Mouse (Mus musculus): ENCODE measurements around the gene Morf4l1. TPM values are rescaled to one million over a fixed set of nuclear protein-coding genes. Genes with fewer than 3 reads are reported as not detected.
"Not testable (repeated sequence)": the region's sequence is repeated elsewhere in the genome, so short reads cannot be mapped to it uniquely, and the experiment has no call there.

Gene Morf4l1
- total and polyA plus RNA-seq, 2 experiments from 2014 or later = 295 to 638 TPM

GRCm38 (mm10) chr9:90047937-90048627 is 66.5 kb downstream of the Morf4l1 start:
- Histone ChIP-seq H3K4me2 (ENCODE audit: low read depth) (no peak overlapping the region), H3K27ac (ENCODE audit: low read depth, low read length) (no peak overlapping the region), H3K4me3 (ENCODE audit: low read depth, low read length) (no peak overlapping the region), H3K36me3 (ENCODE audit: insufficient read depth) (no peaks in the 10 kb centered on the region), H3K27me3 (ENCODE audit: insufficient read depth, low read length) (no peaks in the 10 kb centered on the region), H3K4me1 (ENCODE audit: insufficient read depth) (no peaks in the 10 kb centered on the region), H3K9ac (no peak overlapping the region), H3K9me3 (ENCODE audit: low read length) (no peaks in the 10 kb centered on the region)
- 67% methylated on average over 5 of the region's 5 CpGs for WGBS
- no peak for DNase-seq
- no peak for TF ChIP-seq CTCF (IDR thresholded peaks at IDR 0.05; ENCODE audit: low read depth)
- ATAC-seq = no peak

- H3K4me1 ChIP-seq (ENCODE audit: insufficient read depth) = no peaks in the 10 kb centered on the region
- no peaks in the 10 kb centered on the region for H3K9me3 ChIP-seq (ENCODE audit: low read length)
- no peak for TF ChIP-seq CTCF (IDR thresholded peaks at IDR 0.05; ENCODE audit: low read depth)
- ATAC-seq = no peak
- H3K36me3 ChIP-seq (ENCODE audit: insufficient read depth) = no peaks in the 10 kb centered on the region
- no peak overlapping the region for H3K27ac ChIP-seq (ENCODE audit: low read depth, low read length)
- WGBS = 90% methylated on average over 7 of the region's 7 CpGs
- no peak overlapping the region for H3K4me3 ChIP-seq (ENCODE audit: low read depth, low read length)
- no peak for DNase-seq
- H3K4me2 ChIP-seq (ENCODE audit: low read depth) = no peak overlapping the region
- no peaks in the 10 kb centered on the region for H3K27me3 ChIP-seq (ENCODE audit: insufficient read depth, low read length)
- H3K9ac ChIP-seq = no peak overlapping the region
Observed at GRCm38 (mm10) chr9:90045191-90045590, 69.4 kb downstream of the Morf4l1 start.

GRCm38 (mm10) chr9:90042906-90043305 is 71.7 kb downstream of the Morf4l1 start:
- not testable (repeated sequence) for H3K4me2 ChIP-seq (ENCODE audit: low read depth); H3K4me3 ChIP-seq (ENCODE audit: low read depth, low read length); H3K4me1 ChIP-seq (ENCODE audit: insufficient read depth); DNase-seq; H3K27me3 ChIP-seq (ENCODE audit: insufficient read depth, low read length); H3K9ac ChIP-seq; H3K36me3 ChIP-seq (ENCODE audit: insufficient read depth); H3K27ac ChIP-seq (ENCODE audit: low read depth, low read length); ATAC-seq; H3K9me3 ChIP-seq (ENCODE audit: low read length)
- WGBS = 93% methylated on average over 8 of the region's 8 CpGs

Other genes starting within 250 kb of the Morf4l1 start
- 25.5 and 33.2 TPM in 2 replicates for gene Rasgrf1, start 204.9 kb downstream of the Morf4l1 start, total RNA-seq (2014; rRNA removed)
- gene Rasgrf1, start 204.9 kb downstream of the Morf4l1 start, polyA plus RNA-seq (2015; fragmentation: Nextera tagmentation; extraction: Ambion mirVana) = 15.3 and 19.3 TPM in 2 replicates
- 19.6 and 29.9 TPM in 2 replicates for gene Ctsh, start 60.6 kb downstream of the Morf4l1 start, total RNA-seq (2014; rRNA removed)
- gene Ctsh, start 60.6 kb downstream of the Morf4l1 start, polyA plus RNA-seq (2015; fragmentation: Nextera tagmentation; extraction: Ambion mirVana) = 35.8 and 47.8 TPM in 2 replicates
- 10.9 and 15.9 TPM in 2 replicates for gene Adamts7, start 48.3 kb upstream of the Morf4l1 start, total RNA-seq (2014; rRNA removed)
- 4.1 and 4.9 TPM in 2 replicates for gene Adamts7, start 48.3 kb upstream of the Morf4l1 start, polyA plus RNA-seq (2015; fragmentation: Nextera tagmentation; extraction: Ambion mirVana)
- gene Tbc1d2b, start 156.0 kb upstream of the Morf4l1 start, total RNA-seq (2014; rRNA removed) = 13.5 and 16.7 TPM in 2 replicates
- gene Tbc1d2b, start 156.0 kb upstream of the Morf4l1 start, polyA plus RNA-seq (2015; fragmentation: Nextera tagmentation; extraction: Ambion mirVana) = 3.1 and 4.0 TPM in 2 replicates